Mouse (Mus musculus): ENCODE results near the gene Atp5g2.
A peak's percentile ranks its signal among the peaks of the same experiment; 100 is the strongest.
"Not testable (repeated sequence)": the region's sequence is repeated elsewhere in the genome, so short reads cannot be mapped to it uniquely, and the experiment has no call there.

Gene Atp5g2

GRCm38 (mm10) chr15:102669571-102669970 is 2.6 kb downstream of the Atp5g2 start:
- DNase-seq (ENCODE audit: low read depth, low spot score), result peak; percentile 41

DNA sequence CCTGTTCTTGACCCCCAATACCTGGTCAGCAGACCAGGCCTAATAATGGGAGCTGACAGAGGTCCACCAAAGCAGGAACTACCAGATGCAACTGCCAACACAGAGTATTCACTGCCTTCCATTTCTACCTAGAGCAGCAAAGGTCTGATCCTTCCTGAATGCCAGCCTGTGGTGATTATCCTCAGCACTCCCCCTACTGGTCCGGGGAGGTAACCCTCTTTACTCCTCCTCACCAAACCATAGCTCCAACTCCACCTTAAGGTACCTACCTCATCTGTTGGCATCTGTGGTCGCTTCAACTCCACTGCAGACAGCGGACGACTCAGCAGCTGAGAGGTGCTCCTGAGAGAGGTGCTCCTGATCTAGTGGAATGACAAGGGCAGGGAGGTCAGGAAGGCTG is 6.7 kb downstream of the Atp5g2 start:
- peak; percentile 89 for DNase-seq (ENCODE audit: low read depth, low spot score)

DNA sequence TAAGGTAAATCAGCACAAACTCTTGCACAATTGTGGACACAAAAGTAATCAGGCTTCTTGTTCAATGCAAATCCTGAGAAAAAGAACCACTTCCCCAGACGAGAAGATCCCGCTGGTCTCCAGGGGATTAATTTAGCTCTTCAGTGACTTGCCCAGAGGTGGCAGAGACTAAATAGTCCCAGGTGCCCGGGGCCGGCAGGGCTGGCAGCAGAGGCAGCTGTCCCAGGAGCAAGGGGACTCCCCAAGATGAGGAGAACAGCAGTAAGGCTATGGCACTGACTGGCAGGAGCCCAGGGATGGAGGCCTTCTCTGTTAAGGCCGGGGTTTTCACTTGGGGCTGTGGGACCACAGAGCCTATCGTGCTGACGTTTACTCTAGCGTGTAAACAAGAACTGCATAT is 8.3 kb downstream of the Atp5g2 start:
- no peak for DNase-seq (ENCODE audit: low read depth, low spot score)

- DNase-seq (ENCODE audit: low read depth, low spot score), result not testable (repeated sequence)
These were observed 9.6 kb downstream of the Atp5g2 start for GRCm38 (mm10) chr15:102662601-102663000.

DNA sequence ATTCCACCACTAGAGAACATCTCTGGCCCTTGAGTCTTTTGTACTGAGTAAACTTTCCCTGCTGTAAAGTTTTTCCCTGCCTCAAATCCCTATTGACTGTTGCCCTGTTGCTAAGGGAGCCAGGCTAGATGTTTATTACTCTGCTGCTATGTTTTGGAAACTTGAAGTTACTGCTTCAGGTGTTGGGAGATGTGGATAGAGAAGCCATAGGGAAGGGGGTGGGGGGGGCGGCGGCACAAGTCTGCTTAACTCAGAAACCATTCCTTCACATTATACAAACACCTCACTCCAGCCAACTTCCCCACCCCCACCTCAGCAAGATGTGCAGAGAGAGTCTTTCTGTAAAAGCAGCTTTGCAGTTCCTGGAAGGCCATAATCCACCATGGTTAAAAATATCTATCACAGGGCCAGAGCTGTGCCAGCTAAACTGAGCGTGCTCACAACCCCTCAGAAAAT is 14.2 kb downstream of the Atp5g2 start:
- DNase-seq (ENCODE audit: low read depth, low spot score), result no peak

DNA sequence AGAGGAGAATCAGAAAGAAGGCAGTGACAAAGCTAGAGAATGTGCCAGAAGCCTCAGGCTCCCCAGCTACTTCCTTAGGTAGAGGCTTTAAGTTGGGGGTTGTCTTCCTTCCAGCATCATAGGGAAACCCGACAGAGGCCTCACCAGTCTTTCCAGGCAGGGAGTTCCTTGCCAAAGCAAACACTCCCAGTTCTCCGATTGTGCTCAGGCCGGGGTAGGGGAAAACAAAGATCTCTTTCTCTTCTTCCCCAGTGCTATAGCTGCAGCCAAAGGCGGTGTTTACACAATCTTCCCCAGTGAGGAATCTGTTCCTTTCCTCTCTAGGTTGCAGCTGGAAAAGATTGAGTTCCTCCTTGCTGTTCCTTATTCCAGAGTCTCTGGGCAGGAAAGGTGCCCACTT is 15.5 kb downstream of the Atp5g2 start:
- DNase-seq (ENCODE audit: low read depth, low spot score), result no peak

GRCm38 (mm10) chr15:102651928-102652660 is 20.1 kb downstream of the Atp5g2 start:
- DNase-seq (ENCODE audit: low read depth, low spot score), result not testable (repeated sequence)

DNA sequence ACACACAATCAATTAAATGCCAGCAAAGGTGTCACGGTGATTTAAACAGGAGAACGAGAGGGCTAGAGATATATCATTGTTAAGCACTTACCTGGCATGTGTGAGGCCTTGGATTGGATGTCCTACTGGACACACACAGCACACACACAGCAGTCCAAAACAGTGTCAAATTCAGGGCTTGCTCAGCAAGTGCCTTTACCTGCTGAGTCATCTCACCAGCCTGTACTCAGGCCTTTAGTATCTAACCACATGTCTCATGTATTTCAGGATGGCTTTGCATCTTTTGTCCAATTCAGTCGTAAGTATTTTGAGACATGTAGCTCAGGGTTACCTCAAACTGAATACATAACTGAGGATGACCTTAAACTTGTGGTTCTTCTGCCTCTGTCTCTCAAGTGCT is 21.0 kb downstream of the Atp5g2 start:
- no peak for DNase-seq (ENCODE audit: low read depth, low spot score)

GRCm38 (mm10) chr15:102635817-102636216 is 36.3 kb downstream of the Atp5g2 start:
- DNase-seq (ENCODE audit: low read depth, low spot score), result no peak

GRCm38 (mm10) chr15:102634684-102635083 is 37.5 kb downstream of the Atp5g2 start:
- no peak for DNase-seq (ENCODE audit: low read depth, low spot score)

DNA sequence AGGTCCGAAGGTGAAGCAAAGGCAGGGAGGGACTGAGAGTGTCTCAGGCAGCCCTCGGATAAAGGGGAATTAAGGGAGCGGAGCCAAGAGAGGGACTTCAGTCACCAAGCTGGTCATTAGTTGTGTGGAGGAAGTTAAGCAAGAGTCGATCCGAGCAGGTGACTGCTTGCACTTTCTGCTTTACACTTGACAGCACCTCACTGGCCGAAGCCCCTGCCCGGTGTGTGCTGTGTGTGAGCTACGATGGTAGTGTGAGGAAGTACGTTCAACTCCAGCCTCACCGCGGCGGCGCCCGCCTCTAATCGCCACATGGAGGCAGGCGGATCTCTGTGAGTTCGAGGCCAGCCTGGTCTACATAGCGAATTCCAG is 46.5 kb downstream of the Atp5g2 start:
- no peak for DNase-seq (ENCODE audit: low read depth, low spot score)

- DNase-seq (ENCODE audit: low read depth, low spot score), result peak; percentile 99
These were observed 47.0 kb downstream of the Atp5g2 start, which contains the start of the genes Gm28047 and Atf7 for GRCm38 (mm10) chr15:102624970-102625686. Gene Gm28047 (minus strand): TSS chr15:102625067. Gene Atf7 (minus strand): TSS chr15:102625464.

GRCm38 (mm10) chr15:102624291-102624969 is 47.7 kb downstream of the Atp5g2 start:
- DNase-seq (ENCODE audit: low read depth, low spot score), result no peak

DNA sequence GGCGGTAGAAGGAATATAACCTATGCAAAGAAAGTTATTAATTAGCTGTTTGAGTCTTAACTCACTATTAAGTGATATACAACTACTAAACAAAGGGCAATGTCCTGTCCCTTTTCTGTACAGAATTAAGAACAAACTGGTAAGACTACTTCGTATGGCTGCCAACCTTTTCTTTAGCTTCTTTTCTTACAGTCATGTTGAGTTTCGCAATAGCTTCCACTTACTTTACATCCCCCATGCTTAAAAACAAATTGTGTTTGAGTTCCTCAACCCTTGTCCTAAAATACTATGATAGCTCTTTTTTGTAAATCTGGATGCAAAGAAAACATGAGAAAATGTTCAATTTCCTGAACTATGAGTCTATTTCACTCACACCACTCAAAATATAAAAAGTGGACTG is 49.0 kb downstream of the Atp5g2 start:
- no peak for DNase-seq (ENCODE audit: low read depth, low spot score)

GRCm38 (mm10) chr15:102622536-102622935 is 49.6 kb downstream of the Atp5g2 start:
- no peak for DNase-seq (ENCODE audit: low read depth, low spot score)

DNA sequence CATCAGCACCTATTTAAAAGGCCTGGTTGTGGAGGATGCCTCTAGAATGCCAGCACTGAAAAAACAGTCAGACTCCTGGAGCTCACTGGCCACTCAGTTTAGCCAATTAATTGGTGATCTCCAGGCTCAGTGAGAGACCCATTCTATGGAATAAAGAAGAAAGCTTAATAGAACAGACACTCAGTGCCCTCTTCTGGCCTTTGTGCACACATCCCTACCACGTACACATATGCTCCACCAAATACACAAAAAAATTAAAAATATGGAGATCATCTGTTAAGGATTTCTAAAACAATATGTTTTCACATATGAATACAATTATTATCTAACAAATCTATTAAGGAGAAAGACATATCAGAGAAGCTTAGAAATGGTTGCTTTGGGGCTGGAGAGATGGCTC is 51.4 kb downstream of the Atp5g2 start:
- no peak for DNase-seq (ENCODE audit: low read depth, low spot score)

DNA sequence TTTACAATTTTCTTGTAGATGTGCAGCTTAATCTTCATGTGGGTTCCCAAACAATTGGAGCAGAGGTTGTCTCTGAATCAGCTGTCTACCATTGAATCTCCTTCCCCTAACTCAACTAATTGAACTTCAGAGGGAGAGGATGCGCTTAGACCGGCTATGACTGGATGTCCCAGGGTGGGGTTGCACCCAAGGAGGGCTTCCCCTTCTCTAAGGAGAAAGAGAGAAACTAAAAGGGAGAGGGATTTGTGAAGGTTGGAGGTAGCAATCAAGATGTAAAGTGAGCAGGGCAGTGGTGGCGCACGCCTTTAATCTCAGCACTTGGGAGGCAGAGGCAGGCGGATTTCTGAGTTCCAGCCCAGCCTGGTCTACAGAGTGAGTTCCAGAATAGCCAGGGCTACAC is 52.7 kb downstream of the Atp5g2 start:
- peak; percentile 76 for DNase-seq (ENCODE audit: low read depth, low spot score)

- no peak for DNase-seq (ENCODE audit: low read depth, low spot score)
These were observed 54.5 kb downstream of the Atp5g2 start for GRCm38 (mm10) chr15:102617654-102618053.

DNA sequence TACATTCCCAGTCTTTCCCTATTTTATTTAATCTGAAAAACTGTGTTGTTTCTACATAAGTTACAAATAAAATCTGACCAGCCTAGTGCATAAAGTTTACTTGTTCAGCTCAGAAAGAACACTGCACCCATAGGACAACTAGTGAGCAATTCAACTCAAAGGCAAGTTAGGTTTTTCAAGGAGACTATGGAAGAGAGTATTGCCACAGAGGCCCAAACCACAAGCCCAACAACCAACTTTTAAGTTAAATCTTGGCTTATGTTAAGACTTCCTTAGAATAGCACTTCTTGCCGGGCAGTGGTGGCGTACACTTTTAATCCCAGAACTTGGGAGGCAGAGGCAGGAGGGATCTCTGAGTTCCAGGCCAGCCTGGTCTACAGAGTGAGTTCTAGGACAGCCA is 56.0 kb downstream of the Atp5g2 start:
- no peak for DNase-seq (ENCODE audit: low read depth, low spot score)

DNA sequence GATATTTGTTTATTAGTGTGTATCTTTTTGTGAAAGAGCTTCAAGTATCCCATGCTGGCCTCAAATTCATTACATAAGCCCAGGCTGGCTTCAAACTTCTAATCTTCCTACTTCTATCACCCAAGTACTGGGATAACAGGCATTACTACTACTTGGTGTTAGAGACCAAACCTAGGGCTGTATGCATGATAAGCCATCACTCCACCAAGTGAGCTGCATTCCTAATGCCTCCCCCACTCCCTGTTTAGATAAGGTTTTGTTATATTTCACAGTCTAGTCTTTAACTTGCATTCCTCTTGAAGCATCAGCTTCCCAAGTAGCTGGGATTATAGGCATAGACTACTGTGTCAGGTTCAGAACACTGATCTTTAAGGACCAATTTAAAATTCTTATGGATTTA is 57.9 kb downstream of the Atp5g2 start:
- no peak for DNase-seq (ENCODE audit: low read depth, low spot score)

GRCm38 (mm10) chr15:102612966-102613365 is 59.2 kb downstream of the Atp5g2 start:
- peak; percentile 40 for DNase-seq (ENCODE audit: low read depth, low spot score)
